Mouse (Mus musculus): ENCODE measurements around the gene Gm15448.
"Not testable (repeated sequence)": the region's sequence is repeated elsewhere in the genome, so short reads cannot be mapped to it uniquely, and the experiment has no call there.

DNA sequence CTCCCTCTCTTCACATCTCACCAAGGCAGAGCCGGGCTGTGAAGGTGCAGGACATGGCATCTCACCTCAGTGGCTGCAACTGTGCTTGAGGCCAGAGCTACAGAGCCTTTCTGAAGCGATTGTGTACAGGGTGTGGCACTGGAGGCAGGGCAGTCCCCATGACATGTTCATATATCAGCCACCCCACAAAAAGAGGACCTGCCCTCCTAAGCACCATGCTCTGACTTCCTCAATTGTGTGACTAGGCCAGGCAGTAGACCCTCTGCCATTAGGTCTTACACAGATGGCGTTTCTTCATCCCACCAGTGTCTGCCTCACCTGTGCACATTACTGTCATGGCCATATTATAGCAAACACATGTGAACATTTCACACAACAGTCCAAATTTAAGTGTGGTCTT is 25.5 kb downstream of the Gm15448 start:
- not testable (repeated sequence) for TF ChIP-seq CTCF (IDR thresholded peaks at IDR 0.05; ENCODE audit: borderline replicate concordance, control insufficient read depth, extremely low read depth, insufficient read depth, low read length, poor library complexity); POLR2A (IDR thresholded peaks at IDR 0.05; ENCODE audit: control insufficient read depth, extremely low read depth, insufficient read depth, low read length, poor library complexity)

Measured in thymus, adult 2 months (tissue).